Mouse (Mus musculus) heart, embryonic 15.5 days (tissue): ENCODE data around the gene Akap10. TPM values are rescaled to one million over a fixed set of nuclear protein-coding genes. Genes with fewer than 3 reads are reported as not detected.

ENCODE experiments used
- ATAC-seq: fragments of 200-750 bp; cut with Nextera tagmentation; replicated peaks from 2 replicates; pipeline ENCODE4 v1.8.0; 2017; ENCODE audit warnings: low read depth, moderate TSS enrichment; ENCODE audit not compliant: insufficient number of reproducible peaks, insufficient read depth, low FRiP score
- H3K27ac ChIP-seq: fragments of 300-500 bp; sonication (generic); 2 replicates; pipeline ENCODE4 v1.5.1; 2015; ENCODE audit warnings: mild to moderate bottlenecking, inconsistent platforms
- H3K27me3 ChIP-seq: fragments of 300-500 bp; sonication (generic); 2 replicates; pipeline ENCODE4 v1.6.1; 2015; ENCODE audit warnings: inconsistent platforms
- H3K36me3 ChIP-seq: fragments of 300-500 bp; sonication (generic); 2 replicates; pipeline ENCODE4 v1.6.1; 2015; ENCODE audit warnings: mild to moderate bottlenecking, inconsistent platforms
- H3K4me1 ChIP-seq: fragments of 300-500 bp; sonication (generic); replicated peaks from 2 replicates; pipeline ENCODE4 v1.6.1; 2015; ENCODE audit warnings: inconsistent platforms
- H3K4me2 ChIP-seq: fragments of 300-500 bp; sonication (generic); 2 replicates; pipeline ENCODE4 v1.6.1; 2015; ENCODE audit warnings: inconsistent platforms, mild to moderate bottlenecking, moderate library complexity
- H3K4me3 ChIP-seq: fragments of 300-500 bp; sonication (generic); 2 replicates; pipeline ENCODE4 v1.5.1; 2015; ENCODE audit warnings: mild to moderate bottlenecking, inconsistent platforms
- H3K9ac ChIP-seq: fragments of 300-500 bp; sonication (generic); 2 replicates; pipeline ENCODE4 v1.6.1; 2015; ENCODE audit warnings: mild to moderate bottlenecking, inconsistent platforms
- H3K9me3 ChIP-seq: fragments of 300-500 bp; sonication (generic); replicated peaks from 2 replicates; pipeline ENCODE4 v1.6.1; 2016; ENCODE audit warnings: inconsistent platforms
- WGBS: fragments of 180-500 bp; shearing (Covaris S2); methylation state at CpG from one replicate; pipeline ENCODE4 v1.1.7; 2015; ENCODE audit warnings: mixed read lengths; 5-methylcytosine and 5-hydroxymethylcytosine counted together
- polyA plus RNA-seq: library from polyadenylated mRNA; unstranded; fragments of >200 nt; fragmentation: Nextera tagmentation; extraction: Ambion mirVana; gene quantifications from 2 replicates; pipeline ENCODE4 v1.2.1, GENCODE M21; 2015

The Akap10 gene
- polyA plus RNA-seq, 1 experiment from 2014 or later, result 12.6 TPM

DNA sequence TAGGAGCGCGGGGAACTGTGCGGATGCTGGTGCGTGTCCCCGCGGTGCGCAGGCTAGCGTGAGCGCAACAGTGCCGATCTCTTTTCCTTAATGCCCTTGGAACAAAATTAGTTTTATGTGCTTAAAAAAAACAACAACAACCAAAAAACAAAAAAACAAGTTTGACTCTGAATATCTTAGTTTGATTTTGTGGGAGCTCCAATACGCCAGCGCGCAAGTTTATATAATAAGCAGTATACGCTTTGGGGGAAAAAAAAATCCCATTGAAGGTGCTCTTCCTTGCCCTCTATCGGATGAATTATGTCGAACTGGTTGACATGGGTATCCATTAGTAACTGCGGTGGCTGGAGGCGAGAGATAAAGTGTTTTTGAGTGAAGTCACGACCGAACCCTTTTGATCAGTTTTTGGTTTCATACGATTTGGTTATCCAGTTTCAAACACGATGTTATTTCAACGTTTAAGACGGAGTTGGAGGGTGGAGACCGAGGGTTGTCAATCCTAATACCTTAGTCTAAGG is 27.3 kb upstream of the Akap10 start:
- no peak overlapping the region for H3K27ac ChIP-seq
- H3K36me3 ChIP-seq, result no peaks in the 10 kb centered on the region
- peaks cover 28% of the 10 kb centered on the region for H3K27me3 ChIP-seq
- no peak for ATAC-seq
- 5% methylated on average over 25 of the region's 25 CpGs for WGBS
- no peaks in the 10 kb centered on the region for H3K9me3 ChIP-seq
- peak overlapping the region; percentile 64 for H3K4me3 ChIP-seq
- H3K4me1 ChIP-seq, result peaks cover 6% of the 10 kb centered on the region
- H3K9ac ChIP-seq, result peak overlapping the region; percentile 35; the same call in 1 of the 2 replicates
- H3K4me2 ChIP-seq, result peak overlapping the region; percentile 100

DNA sequence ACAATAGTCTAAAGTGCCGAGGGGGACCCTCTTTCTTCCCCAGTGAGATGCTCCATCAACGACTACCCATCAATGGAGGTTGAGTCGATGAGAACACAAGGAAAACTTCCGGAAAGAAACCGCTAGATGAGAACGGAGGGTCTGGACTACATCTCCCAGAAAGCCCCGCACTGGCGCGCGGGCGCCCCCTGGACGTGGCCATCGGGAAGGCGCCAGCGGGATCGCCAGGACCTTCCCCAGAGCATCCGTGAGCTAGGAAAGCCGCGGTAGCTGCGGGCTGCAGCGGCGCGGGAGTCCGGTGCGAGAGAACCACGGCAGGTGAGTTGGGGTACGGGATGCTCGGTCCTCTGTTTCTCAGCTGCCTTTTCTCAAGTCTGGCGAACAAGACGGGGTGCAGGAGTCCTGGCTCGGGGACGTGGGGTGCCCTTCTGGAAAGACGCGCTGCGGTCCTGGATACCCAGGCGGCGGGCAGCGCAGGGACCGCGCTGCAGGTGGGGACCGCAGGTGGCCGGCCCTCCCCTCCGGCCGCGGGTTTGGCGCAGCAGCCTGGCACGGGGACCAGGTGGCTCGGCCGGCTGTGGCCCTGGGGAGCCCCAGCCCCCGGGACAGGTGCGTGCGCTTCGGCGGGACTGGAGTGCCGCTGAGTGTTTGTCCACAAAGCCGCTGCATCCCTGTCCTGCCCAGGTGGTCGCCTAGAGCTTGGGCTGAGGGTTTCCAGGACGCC is 26.7 kb upstream of the Akap10 start, which contains the start of gene Specc1:
TSS of gene Specc1 (plus strand) at position 192 of the 724 bp plus-strand sequence.
- Histone ChIP-seq H3K9ac (peak within 1 kb of the TSS; percentile 35), H3K4me2 (peak within 1 kb of the TSS; percentile 100), H3K4me1 (peaks cover 6% of the 10 kb centered on the region), H3K4me3 (peak within 1 kb of the TSS; percentile 64), H3K27me3 (peaks cover 28% of the 10 kb centered on the region), H3K27ac (no peak within 1 kb of the TSS), H3K9me3 (no peaks in the 10 kb centered on the region), H3K36me3 (no peaks in the 10 kb centered on the region)
- under 1% methylated on average over 53 of the region's 58 CpGs for WGBS
- peak; percentile 86 for ATAC-seq

DNA sequence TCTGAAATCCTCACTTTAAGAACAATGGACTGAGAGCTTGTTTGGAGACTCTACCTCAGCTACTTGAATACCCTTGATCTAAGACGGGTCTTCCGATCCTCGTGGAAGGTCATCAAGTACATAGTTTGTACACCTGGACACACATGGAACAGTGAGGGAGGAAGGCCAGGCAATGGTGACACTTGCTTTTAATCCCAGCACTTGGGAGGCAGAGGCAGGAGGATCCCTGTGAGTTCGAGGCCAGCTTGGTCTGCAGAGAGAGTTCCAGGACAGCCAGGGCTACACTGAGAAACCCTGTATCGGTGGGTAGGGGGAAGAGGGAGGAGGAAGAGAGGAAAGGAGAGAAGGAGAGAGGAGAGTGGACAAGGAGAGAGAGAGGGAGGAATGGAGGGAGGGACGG is 25.9 kb upstream of the Akap10 start:
- no peaks in the 10 kb centered on the region for H3K9me3 ChIP-seq
- WGBS, result 80% methylated on average over 6 of the region's 6 CpGs
- H3K9ac ChIP-seq, result no peak overlapping the region
- ATAC-seq, result no peak
- H3K4me1 ChIP-seq, result peaks cover 6% of the 10 kb centered on the region
- peaks cover 28% of the 10 kb centered on the region for H3K27me3 ChIP-seq
- H3K4me3 ChIP-seq, result no peak overlapping the region
- H3K4me2 ChIP-seq, result no peak overlapping the region
- H3K27ac ChIP-seq, result no peak overlapping the region
- no peaks in the 10 kb centered on the region for H3K36me3 ChIP-seq

DNA sequence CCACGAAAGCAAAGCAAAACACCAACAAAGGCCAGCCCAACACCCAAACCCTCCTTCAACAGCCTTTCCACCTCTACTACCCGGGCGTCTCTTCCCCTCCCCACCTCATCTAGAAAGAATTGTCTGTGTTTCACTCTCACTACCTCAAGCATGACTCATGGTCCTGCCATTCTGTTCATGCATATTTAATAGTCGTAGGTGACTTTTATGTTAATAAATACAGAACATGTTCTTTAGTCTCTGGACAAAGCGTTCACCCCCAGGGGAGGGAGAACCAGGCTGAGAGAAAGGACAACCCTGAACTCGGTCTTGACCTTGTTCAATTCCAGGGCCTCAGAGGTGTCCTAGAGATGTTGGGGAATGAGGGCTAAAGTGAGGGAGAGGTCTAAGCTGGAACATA is 25.1 kb upstream of the Akap10 start:
- peaks cover 6% of the 10 kb centered on the region for H3K4me1 ChIP-seq
- peaks cover 28% of the 10 kb centered on the region for H3K27me3 ChIP-seq
- WGBS, result 65% methylated on average over 6 of the region's 6 CpGs
- no peak overlapping the region for H3K4me3 ChIP-seq
- no peak overlapping the region for H3K27ac ChIP-seq
- no peak overlapping the region for H3K4me2 ChIP-seq
- no peaks in the 10 kb centered on the region for H3K9me3 ChIP-seq
- ATAC-seq, result no peak
- no peak overlapping the region for H3K9ac ChIP-seq
- H3K36me3 ChIP-seq, result no peaks in the 10 kb centered on the region

DNA sequence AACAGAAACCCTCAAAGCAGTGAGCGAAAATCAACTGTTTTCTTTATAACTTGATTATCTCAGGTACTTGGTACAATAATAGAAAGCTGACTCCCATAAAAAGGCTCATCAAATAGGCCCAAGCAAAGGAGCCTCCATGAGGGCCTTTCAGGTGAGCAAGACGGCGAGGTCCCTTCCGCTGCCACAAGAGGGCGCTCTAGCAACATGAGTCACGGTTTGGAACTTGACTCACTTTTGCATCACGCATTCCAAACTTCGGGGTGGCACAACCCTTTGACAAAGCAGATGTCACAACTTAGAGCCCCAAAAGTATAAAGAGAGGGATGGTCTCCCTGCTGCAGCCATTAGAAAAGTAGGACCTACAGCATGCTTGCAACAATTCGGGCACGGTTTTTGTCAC is 20.6 kb upstream of the Akap10 start:
- no peak for ATAC-seq
- 18% methylated on average over 10 of the region's 10 CpGs for WGBS
- H3K9ac ChIP-seq, result no peak overlapping the region
- H3K4me1 ChIP-seq, result no peaks in the 10 kb centered on the region
- H3K36me3 ChIP-seq, result no peaks in the 10 kb centered on the region
- H3K4me3 ChIP-seq, result no peak overlapping the region
- no peaks in the 10 kb centered on the region for H3K27me3 ChIP-seq
- no peak overlapping the region for H3K27ac ChIP-seq
- H3K9me3 ChIP-seq, result no peaks in the 10 kb centered on the region
- H3K4me2 ChIP-seq, result peak overlapping the region; percentile 16; the same call in 1 of the 2 replicates

DNA sequence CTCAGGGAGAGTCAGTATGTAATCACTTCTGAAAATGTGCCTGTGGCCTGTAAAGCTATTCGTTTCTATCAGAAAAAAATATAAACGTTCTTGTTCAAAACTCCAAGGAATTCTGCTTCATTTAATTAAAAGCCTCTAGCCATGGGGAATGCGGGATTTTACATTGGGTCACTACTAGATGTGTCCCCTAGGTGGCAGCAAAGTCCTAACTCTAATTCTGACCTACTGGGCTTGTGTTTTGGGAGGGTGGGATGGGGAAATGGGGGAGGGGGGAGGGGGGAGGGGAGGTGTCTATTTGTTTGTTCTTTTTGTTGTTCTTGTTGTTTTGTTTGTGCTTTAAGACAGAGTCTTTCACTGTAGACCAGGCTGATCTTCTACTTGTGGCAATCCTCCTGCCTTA is 19.3 kb upstream of the Akap10 start:
- no peak overlapping the region for H3K4me2 ChIP-seq
- no peak for ATAC-seq
- under 1% methylated on average over 3 of the region's 3 CpGs for WGBS

DNA sequence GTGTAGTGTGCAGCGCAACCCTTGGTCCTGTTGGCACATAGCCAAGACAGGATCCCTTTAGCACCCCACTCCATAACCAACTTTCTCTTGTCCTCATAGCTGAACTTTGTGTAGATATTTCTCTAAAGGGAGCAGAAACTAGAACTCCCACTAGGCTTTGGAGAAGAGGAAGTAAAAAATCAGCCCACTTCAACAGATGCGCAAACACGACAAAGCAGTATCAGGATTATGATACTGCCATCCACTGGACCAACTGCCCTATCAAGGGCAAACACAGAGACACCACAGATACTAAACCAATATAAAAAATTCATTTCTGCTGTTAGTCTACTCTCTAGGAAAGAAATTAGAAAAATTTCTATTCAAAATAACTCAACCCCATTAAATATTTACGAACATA is 16.6 kb upstream of the Akap10 start:
- ATAC-seq, result no peak
- 89% methylated on average over 4 of the region's 4 CpGs for WGBS

More for the DNA sequence above, 19.3 kb upstream of the Akap10 start:
- Histone ChIP-seq H3K4me1 (no peaks in the 10 kb centered on the region), H3K9ac (no peak overlapping the region), H3K9me3 (no peaks in the 10 kb centered on the region), H3K27ac (no peak overlapping the region), H3K4me3 (no peak overlapping the region), H3K27me3 (no peaks in the 10 kb centered on the region), H3K36me3 (no peaks in the 10 kb centered on the region)

DNA sequence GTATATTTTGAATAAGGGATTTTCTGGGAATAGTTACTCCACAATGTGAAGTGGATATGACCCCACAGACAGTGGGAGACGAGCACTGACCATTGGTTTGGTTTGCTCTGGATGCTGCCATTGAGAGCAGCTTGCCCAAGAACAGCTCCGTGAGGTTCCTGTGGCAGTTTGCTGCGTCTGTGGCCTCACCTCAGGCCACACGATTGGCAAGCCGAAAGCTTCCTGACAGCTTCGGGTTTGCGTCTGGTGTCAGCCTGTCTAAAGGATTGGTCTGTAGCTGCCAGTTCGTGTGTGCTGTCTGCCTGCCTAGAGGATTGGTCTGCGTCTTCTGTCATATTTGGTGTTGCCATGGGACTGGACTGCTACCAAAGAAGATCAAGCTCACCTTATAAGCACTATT is 14.4 kb upstream of the Akap10 start:
- H3K4me3 ChIP-seq, result no peak overlapping the region
- no peaks in the 10 kb centered on the region for H3K4me1 ChIP-seq
- no peak overlapping the region for H3K4me2 ChIP-seq
- ATAC-seq, result no peak
- H3K9ac ChIP-seq, result no peak overlapping the region
- H3K27me3 ChIP-seq, result no peaks in the 10 kb centered on the region
- no peak overlapping the region for H3K27ac ChIP-seq
- no peaks in the 10 kb centered on the region for H3K36me3 ChIP-seq
- WGBS, result 68% methylated on average over 9 of the region's 9 CpGs
- H3K9me3 ChIP-seq, result no peaks in the 10 kb centered on the region

More for the DNA sequence above, 16.6 kb upstream of the Akap10 start:
- H3K4me1 ChIP-seq, result no peaks in the 10 kb centered on the region
- H3K9me3 ChIP-seq, result no peaks in the 10 kb centered on the region
- no peak overlapping the region for H3K4me3 ChIP-seq
- H3K9ac ChIP-seq, result no peak overlapping the region
- no peak overlapping the region for H3K4me2 ChIP-seq
- H3K36me3 ChIP-seq, result no peaks in the 10 kb centered on the region
- H3K27me3 ChIP-seq, result no peaks in the 10 kb centered on the region
- H3K27ac ChIP-seq, result no peak overlapping the region

DNA sequence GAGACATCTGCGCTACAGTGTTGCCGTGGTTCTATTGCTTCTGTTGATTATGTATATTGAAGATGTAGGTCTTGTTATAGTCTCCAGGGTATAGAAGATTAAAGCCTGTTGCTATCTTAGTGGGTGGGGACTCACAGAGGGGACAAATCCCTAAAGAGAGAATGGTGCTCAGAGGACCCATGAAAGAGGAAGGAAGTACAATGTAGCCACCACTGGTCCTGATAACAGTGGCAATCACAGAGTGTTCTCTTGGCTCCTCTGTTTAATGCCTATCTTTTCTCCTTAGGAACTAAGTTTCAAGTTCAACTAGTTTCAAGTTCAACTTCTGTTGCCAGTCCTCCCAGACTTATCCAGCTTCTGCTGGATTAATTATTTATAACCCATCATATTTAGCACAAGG is 12.9 kb upstream of the Akap10 start:
- no peak overlapping the region for H3K27ac ChIP-seq
- H3K4me1 ChIP-seq, result no peaks in the 10 kb centered on the region
- H3K9me3 ChIP-seq, result no peaks in the 10 kb centered on the region
- H3K9ac ChIP-seq, result no peak overlapping the region
- no peak for ATAC-seq
- no peak overlapping the region for H3K4me3 ChIP-seq
- no peak overlapping the region for H3K4me2 ChIP-seq
- no peaks in the 10 kb centered on the region for H3K36me3 ChIP-seq
- H3K27me3 ChIP-seq, result no peaks in the 10 kb centered on the region
- WGBS, result 79% methylated on average over 2 of the region's 2 CpGs

DNA sequence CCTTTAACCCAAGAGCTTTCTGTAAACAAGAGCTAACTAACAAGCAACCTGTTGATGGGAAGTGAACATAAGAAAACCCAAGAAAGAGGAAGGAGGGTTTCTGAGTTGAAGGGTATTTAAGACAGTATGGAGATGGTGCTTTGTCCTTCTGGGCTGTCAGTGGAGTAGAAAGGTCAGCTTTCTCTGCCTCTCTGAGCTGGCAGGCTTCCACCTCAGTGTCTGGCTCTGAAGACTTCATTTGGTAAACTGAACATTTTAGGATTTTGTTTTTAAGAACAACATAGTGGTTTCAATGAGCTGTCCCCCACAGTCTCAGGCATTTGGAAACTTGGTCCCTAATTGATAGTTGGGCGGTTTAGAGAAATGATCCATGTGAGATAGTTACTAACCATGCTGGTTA is 7.7 kb upstream of the Akap10 start:
- no peak overlapping the region for H3K4me2 ChIP-seq
- H3K27me3 ChIP-seq, result no peaks in the 10 kb centered on the region
- no peak for ATAC-seq
- no peak overlapping the region for H3K4me3 ChIP-seq
- 79% methylated on average over 1 of the region's 1 CpGs for WGBS
- H3K4me1 ChIP-seq, result no peaks in the 10 kb centered on the region
- H3K27ac ChIP-seq, result no peak overlapping the region
- no peaks in the 10 kb centered on the region for H3K36me3 ChIP-seq
- no peak overlapping the region for H3K9ac ChIP-seq
- no peaks in the 10 kb centered on the region for H3K9me3 ChIP-seq

DNA sequence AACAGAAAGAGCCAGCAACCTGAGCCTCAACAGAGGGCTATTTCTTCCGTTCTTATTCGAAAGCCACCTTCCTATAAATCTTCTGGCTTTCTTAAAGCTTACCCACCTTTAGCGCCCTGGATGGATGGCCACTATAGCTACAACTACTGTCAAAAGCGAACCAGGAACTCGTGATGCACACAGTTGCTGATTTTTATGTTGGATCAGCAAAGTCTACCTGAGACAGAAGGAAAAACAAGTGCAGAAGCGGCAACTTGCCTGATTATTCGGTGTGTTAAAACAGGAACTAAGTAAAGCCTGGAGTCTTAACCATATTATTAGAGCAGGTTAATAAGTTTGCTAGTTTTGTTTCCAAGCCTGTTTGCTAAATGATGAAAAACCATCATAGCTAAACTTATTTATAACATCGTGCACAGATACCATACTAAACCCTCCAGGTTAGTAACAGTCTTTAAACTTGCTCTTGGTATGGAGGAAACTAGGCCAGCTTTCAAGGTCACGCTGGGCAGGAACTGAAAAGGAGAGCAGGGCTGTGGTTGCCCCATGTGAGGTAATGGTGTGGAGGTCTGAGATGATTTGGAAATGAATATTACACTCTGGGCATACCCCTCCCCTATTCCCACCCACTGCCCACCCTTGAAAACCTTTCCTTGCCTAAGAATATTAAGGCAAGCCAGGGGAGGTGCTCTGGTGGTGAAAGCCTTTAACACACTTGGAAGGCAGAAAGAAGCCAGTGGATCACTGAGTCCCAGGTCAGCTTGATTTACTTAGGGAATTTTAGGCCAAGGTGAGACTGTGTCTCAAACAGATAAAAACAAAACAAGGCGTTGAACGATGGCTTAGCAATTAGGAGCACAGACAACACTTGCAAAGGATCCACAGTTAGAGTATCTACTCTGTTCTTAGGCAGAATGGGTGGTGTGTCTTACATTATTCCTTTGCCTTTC is 861 bp upstream of the Akap10 start:
- peak overlapping the region; percentile 99 for H3K4me3 ChIP-seq
- H3K4me1 ChIP-seq, result peaks cover 23% of the 10 kb centered on the region
- peak overlapping the region; percentile 74 for H3K4me2 ChIP-seq
- no peaks in the 10 kb centered on the region; the same call in 1 of the 2 replicates for H3K36me3 ChIP-seq
- peak overlapping the region; percentile 98 for H3K27ac ChIP-seq
- WGBS, result 17% methylated on average over 11 of the region's 11 CpGs
- H3K27me3 ChIP-seq, result no peaks in the 10 kb centered on the region
- H3K9ac ChIP-seq, result peak overlapping the region; percentile 69
- 0 out of 2 replicates have a peak, but pooled peaks have one; percentile 4 for ATAC-seq
- no peaks in the 10 kb centered on the region for H3K9me3 ChIP-seq
